Mouse (Mus musculus) NIH3T3 (cell line): ENCODE results near the gene Zfp715.
"Not testable (repeated sequence)": the region's sequence is repeated elsewhere in the genome, so short reads cannot be mapped to it uniquely, and the experiment has no call there.

Experiments
- DNase-seq: peaks from one replicate; pipeline ENCODE4 v3.0.0-alpha.2; 2012; ENCODE audit warnings: low read depth

The Zfp715 gene

DNA sequence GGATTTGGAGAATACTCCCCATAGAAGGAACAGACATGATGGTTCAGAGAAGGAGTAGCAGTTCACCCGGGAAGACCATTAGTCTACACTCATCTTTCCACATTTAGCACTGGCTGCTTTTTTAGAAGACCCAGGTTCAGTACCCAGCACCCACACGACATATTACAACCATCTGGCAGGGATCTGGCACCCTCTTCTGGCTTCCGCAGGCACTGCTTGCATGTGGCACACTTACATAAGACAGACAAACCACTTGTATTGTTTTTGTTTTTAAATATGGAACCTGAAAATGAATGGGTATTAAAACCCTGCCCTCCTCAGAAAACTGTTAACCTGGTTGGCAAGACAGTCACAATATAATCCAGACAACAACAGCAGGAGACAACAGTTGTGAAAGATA, 21.6 kb downstream of the Zfp715 start:
- no peak for DNase-seq

- DNase-seq, result peak; percentile 86
These were observed 30.1 kb downstream of the Zfp715 start for GRCm38 (mm10) chr7:43282859-43283595.

GRCm38 (mm10) chr7:43282459-43282858, 30.6 kb downstream of the Zfp715 start:
- no peak for DNase-seq

DNA sequence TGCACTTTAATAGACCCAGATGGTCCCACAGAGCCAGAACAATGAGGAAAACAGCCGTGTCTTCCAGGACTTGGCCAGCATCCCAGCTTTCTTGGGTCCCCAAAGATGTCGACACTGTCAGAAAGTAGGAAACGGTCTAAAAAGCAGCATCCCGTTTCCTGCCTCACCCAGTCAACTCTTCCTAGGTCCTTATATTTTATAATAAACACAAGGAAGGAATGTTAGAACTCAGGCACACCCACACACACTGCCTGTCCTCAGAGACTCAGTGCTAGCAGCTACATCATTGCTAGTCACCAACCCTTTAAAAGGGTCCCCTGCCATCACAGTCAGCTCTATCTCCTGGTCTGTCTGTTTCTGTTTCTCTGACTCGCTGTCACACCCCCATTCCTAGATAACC, 35.7 kb downstream of the Zfp715 start:
- DNase-seq, result no peak

DNA sequence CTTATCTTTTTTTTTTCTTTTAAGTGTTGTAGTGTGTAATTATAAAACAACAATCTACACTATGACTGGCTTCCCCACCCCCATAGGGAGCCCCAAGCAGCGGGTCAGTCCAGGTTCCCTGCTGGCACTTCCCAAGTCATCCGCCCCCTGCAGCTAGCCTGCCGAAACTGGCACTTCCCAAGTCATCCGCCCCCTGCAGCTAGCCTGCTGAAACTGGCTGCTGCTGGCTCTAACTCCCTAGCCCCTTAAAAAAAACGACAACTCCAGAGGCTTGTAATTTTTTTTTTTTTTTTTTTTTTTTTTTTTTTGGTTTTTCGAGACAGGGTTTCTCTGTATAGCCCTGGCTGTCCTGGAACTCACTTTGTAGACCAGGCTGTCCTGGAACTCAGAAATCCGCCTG, 36.9 kb downstream of the Zfp715 start:
- peak; percentile 9 for DNase-seq

- no peak for DNase-seq
These were observed 39.6 kb downstream of the Zfp715 start for GRCm38 (mm10) chr7:43273476-43273875.

GRCm38 (mm10) chr7:43267359-43267758, 45.7 kb downstream of the Zfp715 start:
- not testable (repeated sequence) for DNase-seq

DNA sequence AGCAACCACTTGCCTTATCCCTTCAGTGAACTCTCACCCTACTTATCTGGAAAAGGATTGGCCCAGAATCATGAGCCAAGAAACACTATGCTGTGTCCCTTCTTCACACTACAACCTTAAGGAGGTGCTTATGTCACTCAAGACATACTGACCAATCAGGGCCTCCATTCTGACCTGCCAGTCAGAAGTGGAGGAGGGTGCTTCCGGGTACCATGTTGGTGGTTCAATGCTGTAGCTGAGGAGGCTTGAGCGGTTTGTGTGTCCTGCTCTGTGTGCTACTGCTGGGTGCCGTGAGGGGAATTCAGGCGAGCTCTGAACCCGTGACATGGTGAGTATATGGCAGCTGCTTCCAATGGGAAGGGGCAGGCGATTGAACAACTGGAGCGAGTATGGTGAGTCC, 59.6 kb downstream of the Zfp715 start:
- peak; percentile 15 for DNase-seq

- not testable (repeated sequence) for DNase-seq
These were observed 62.4 kb downstream of the Zfp715 start for GRCm38 (mm10) chr7:43250718-43251117.
